Mouse (Mus musculus): Measurements from ENCODE around the gene Ccdc73. TPM values are rescaled to one million over a fixed set of nuclear protein-coding genes. Genes with fewer than 3 reads are reported as not detected.
A peak's percentile ranks its signal among the peaks of the same experiment; 100 is the strongest.
"Not testable (repeated sequence)": the region's sequence is repeated elsewhere in the genome, so short reads cannot be mapped to it uniquely, and the experiment has no call there.

The Ccdc73 gene
- polyA plus RNA-seq, 1 experiment from 2014 or later, result 10.8 TPM

- no peak overlapping the region for H3K27ac ChIP-seq
- 77% methylated on average over 3 of the region's 3 CpGs for WGBS
- H3K9ac ChIP-seq, result no peak overlapping the region
- H3K4me3 ChIP-seq, result peak overlapping the region; percentile 51
- H3K9me3 ChIP-seq, result no peaks in the 10 kb centered on the region
- H3K27me3 ChIP-seq, result 0 out of 2 replicates have a peak, but pooled peaks cover 10% of the 10 kb centered on the region
- ATAC-seq (ENCODE audit: insufficient number of reproducible peaks, insufficient read depth, low FRiP score, low TSS enrichment), result no peak
- no peaks in the 10 kb centered on the region for H3K36me3 ChIP-seq
- H3K4me1 ChIP-seq, result peaks cover 18% of the 10 kb centered on the region
- H3K4me2 ChIP-seq (replicated peaks), result peak overlapping the region; percentile 95
Observed at GRCm38 (mm10) chr2:104849991-104850359, 17.6 kb upstream of the Ccdc73 start.

- H3K4me2 ChIP-seq (replicated peaks), result no peak overlapping the region
- H3K27me3 ChIP-seq, result 0 out of 2 replicates have a peak, but pooled peaks cover 10% of the 10 kb centered on the region
- H3K9me3 ChIP-seq, result no peaks in the 10 kb centered on the region
- no peak overlapping the region for H3K27ac ChIP-seq
- WGBS, result 13% methylated on average over 5 of the region's 5 CpGs
- H3K4me3 ChIP-seq, result no peak overlapping the region
- H3K9ac ChIP-seq, result no peak overlapping the region
- ATAC-seq (ENCODE audit: insufficient number of reproducible peaks, insufficient read depth, low FRiP score, low TSS enrichment), result no peak
- H3K4me1 ChIP-seq, result peaks cover 11% of the 10 kb centered on the region; the same call in 1 of the 2 replicates
- no peaks in the 10 kb centered on the region for H3K36me3 ChIP-seq
Observed at GRCm38 (mm10) chr2:104851686-104852085, 15.9 kb upstream of the Ccdc73 start.

DNA sequence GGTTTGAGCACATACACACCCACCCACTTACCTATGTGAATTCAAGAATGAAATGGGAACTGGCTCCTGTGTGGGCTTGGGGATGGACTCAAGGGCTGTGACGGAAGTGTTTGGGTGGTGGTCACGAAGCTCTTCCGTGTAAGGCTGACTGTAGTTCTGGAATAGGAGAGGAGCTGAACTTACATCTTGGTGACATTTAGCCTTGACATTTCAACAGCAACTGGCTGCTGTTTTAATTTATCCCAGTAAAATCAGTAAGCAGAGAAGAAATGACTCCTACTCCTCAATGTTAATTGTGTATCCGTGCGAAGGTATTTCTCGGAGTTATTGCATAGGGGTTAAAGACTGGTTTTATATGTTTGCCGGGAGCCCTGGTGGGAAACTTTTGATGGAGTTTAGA, 15.1 kb upstream of the Ccdc73 start:
- Histone ChIP-seq H3K36me3 (no peaks in the 10 kb centered on the region), H3K4me2 (replicated peaks) (no peak overlapping the region), H3K9me3 (no peaks in the 10 kb centered on the region), H3K9ac (no peak overlapping the region), H3K27ac (no peak overlapping the region), H3K27me3 (0 out of 2 replicates have a peak, but pooled peaks cover 10% of the 10 kb centered on the region), H3K4me1 (peaks cover 7% of the 10 kb centered on the region; the same call in 1 of the 2 replicates), H3K4me3 (no peak overlapping the region)
- no peak for ATAC-seq (ENCODE audit: insufficient number of reproducible peaks, insufficient read depth, low FRiP score, low TSS enrichment)
- 92% methylated on average over 7 of the region's 7 CpGs for WGBS

DNA sequence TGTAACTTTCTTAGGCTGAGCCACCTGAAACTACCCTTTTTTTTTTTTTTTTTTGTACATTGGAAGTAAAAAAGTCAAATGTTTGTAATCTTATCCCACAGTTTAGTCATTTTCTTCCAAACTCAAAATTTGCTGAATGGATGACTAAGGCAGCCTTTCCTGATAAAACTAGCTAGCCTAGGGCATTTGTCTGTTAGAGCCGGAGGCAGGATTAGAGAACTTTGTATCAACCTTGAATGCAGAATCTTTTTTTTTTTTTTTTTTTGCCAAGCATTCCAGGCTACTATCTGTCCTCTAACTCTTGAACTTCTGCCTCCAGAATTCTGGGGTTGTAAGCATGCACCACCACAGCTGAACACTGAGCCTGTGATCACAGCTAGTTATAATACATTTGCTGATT, 12.8 kb upstream of the Ccdc73 start:
- no peak overlapping the region for H3K4me2 ChIP-seq (replicated peaks)
- no peaks in the 10 kb centered on the region for H3K9me3 ChIP-seq
- ATAC-seq (ENCODE audit: insufficient number of reproducible peaks, insufficient read depth, low FRiP score, low TSS enrichment), result no peak

GRCm38 (mm10) chr2:104855732-104856131, 11.9 kb upstream of the Ccdc73 start:
- 34% methylated on average over 3 of the region's 3 CpGs for WGBS
- no peak for ATAC-seq (ENCODE audit: insufficient number of reproducible peaks, insufficient read depth, low FRiP score, low TSS enrichment)

More for the DNA sequence above, 12.8 kb upstream of the Ccdc73 start:
- Histone ChIP-seq H3K4me3 (no peak overlapping the region), H3K9ac (no peak overlapping the region), H3K27me3 (no peaks in the 10 kb centered on the region), H3K27ac (no peak overlapping the region), H3K4me1 (no peaks in the 10 kb centered on the region; the same call in 1 of the 2 replicates), H3K36me3 (no peaks in the 10 kb centered on the region)
- 65% methylated on average over 1 of the region's 1 CpGs for WGBS

DNA sequence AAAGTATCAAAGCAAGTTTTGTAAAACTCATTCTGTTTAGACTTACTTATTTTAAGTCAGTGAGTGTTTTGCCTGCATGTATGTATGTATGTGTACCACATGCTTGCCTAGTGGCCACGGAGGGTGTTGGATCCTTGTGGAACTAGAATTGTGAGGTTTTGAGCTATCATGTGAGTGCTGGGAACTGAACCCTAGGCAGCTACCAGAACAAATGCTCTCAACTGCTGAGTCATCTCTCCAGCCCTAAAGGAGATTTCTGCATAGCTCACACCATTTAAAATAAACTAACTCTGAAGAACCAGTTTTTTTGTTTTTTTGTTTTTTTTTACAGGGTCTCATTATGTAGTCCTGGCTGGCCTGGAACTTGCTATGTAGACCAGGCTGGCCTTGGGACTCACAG, 11.4 kb upstream of the Ccdc73 start:
- Histone ChIP-seq H3K27me3 (no peaks in the 10 kb centered on the region), H3K9ac (no peak overlapping the region), H3K4me2 (replicated peaks) (no peak overlapping the region), H3K27ac (no peak overlapping the region), H3K9me3 (no peaks in the 10 kb centered on the region), H3K4me1 (no peaks in the 10 kb centered on the region; the same call in 1 of the 2 replicates), H3K36me3 (no peaks in the 10 kb centered on the region), H3K4me3 (no peak overlapping the region)
- 56% methylated on average over 1 of the region's 1 CpGs for WGBS
- no peak for ATAC-seq (ENCODE audit: insufficient number of reproducible peaks, insufficient read depth, low FRiP score, low TSS enrichment)

More at GRCm38 (mm10) chr2:104855732-104856131, 11.9 kb upstream of the Ccdc73 start:
- no peak overlapping the region for H3K4me3 ChIP-seq
- no peaks in the 10 kb centered on the region for H3K36me3 ChIP-seq
- H3K9me3 ChIP-seq, result no peaks in the 10 kb centered on the region
- no peak overlapping the region for H3K27ac ChIP-seq
- no peak overlapping the region for H3K4me2 ChIP-seq (replicated peaks)
- no peak overlapping the region for H3K9ac ChIP-seq
- H3K4me1 ChIP-seq, result no peaks in the 10 kb centered on the region; the same call in 1 of the 2 replicates
- H3K27me3 ChIP-seq, result no peaks in the 10 kb centered on the region

DNA sequence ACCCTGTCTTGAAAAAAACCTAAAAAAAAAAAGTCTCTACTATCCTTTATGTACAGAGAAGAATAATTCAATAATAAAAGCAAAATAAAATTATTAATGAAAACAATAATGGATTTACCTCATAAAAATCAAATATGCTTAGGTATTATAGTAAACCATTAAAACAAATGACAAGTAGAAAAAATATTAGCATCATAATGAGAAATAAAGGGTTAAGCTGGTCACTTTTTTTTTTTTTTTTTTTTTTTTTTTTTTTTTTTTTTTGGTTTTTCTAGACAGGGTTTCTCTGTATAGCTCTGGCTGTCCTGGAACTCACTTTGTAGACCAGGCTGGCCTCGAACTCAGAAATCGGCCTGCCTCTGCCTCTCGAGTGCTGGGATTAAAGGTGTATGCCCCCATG, 9.5 kb upstream of the Ccdc73 start:
- not testable (repeated sequence) for H3K9ac ChIP-seq; H3K36me3 ChIP-seq; H3K4me2 ChIP-seq (replicated peaks); H3K9me3 ChIP-seq; H3K27ac ChIP-seq; H3K4me1 ChIP-seq; ATAC-seq (ENCODE audit: insufficient number of reproducible peaks, insufficient read depth, low FRiP score, low TSS enrichment); H3K4me3 ChIP-seq; H3K27me3 ChIP-seq
- WGBS, result 93% methylated on average over 3 of the region's 3 CpGs

GRCm38 (mm10) chr2:104859060-104859459, 8.5 kb upstream of the Ccdc73 start:
- no peak overlapping the region for H3K4me2 ChIP-seq (replicated peaks)
- H3K9ac ChIP-seq, result no peak overlapping the region
- no peak overlapping the region for H3K27ac ChIP-seq
- H3K4me3 ChIP-seq, result no peak overlapping the region
- no peak for ATAC-seq (ENCODE audit: insufficient number of reproducible peaks, insufficient read depth, low FRiP score, low TSS enrichment)
- WGBS, result 74% methylated on average over 5 of the region's 5 CpGs
- H3K4me1 ChIP-seq, result no peaks in the 10 kb centered on the region
- H3K27me3 ChIP-seq, result no peaks in the 10 kb centered on the region
- no peaks in the 10 kb centered on the region for H3K36me3 ChIP-seq
- H3K9me3 ChIP-seq, result no peaks in the 10 kb centered on the region

DNA sequence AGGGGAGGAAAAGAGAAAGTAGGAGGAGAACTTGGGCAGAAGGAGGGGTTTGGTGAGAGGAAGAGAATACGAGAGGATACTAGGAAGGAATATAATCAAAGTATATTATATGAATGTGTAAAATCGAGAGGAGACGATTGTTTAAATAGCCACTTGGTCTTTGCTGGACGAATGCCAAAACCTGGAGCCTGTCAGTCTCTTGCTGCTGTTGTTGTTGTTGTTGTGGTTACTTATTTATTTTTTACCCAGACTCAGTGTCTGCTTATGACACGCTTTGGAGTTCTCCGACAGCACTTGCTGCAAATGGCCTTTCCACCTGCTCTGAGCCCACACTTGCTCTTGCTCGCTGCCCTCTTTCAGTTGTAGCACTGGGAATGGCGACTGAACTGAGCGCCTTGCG, 7.2 kb upstream of the Ccdc73 start:
- Histone ChIP-seq H3K4me3 (no peak overlapping the region), H3K27me3 (no peaks in the 10 kb centered on the region), H3K36me3 (no peaks in the 10 kb centered on the region), H3K27ac (no peak overlapping the region), H3K9me3 (no peaks in the 10 kb centered on the region), H3K4me1 (no peaks in the 10 kb centered on the region), H3K4me2 (replicated peaks) (no peak overlapping the region), H3K9ac (no peak overlapping the region)
- no peak for ATAC-seq (ENCODE audit: insufficient number of reproducible peaks, insufficient read depth, low FRiP score, low TSS enrichment)
- 82% methylated on average over 10 of the region's 10 CpGs for WGBS

- ATAC-seq (ENCODE audit: insufficient number of reproducible peaks, insufficient read depth, low FRiP score, low TSS enrichment), result no peak
- no peaks in the 10 kb centered on the region for H3K9me3 ChIP-seq
- H3K36me3 ChIP-seq, result no peaks in the 10 kb centered on the region
- no peaks in the 10 kb centered on the region for H3K4me1 ChIP-seq
- H3K9ac ChIP-seq, result no peak overlapping the region
- H3K27me3 ChIP-seq, result no peaks in the 10 kb centered on the region
- H3K4me3 ChIP-seq, result no peak overlapping the region
- WGBS, result 88% methylated on average over 4 of the region's 4 CpGs
- no peak overlapping the region for H3K4me2 ChIP-seq (replicated peaks)
- no peak overlapping the region for H3K27ac ChIP-seq
Observed at GRCm38 (mm10) chr2:104864176-104864860, 3.3 kb upstream of the Ccdc73 start.

GRCm38 (mm10) chr2:104869101-104869500, 1.5 kb downstream of the Ccdc73 start:
- H3K9ac ChIP-seq, result no peak overlapping the region
- ATAC-seq (ENCODE audit: insufficient number of reproducible peaks, insufficient read depth, low FRiP score, low TSS enrichment), result no peak
- 87% methylated on average over 3 of the region's 3 CpGs for WGBS

GRCm38 (mm10) chr2:104878794-104879193, 11.2 kb downstream of the Ccdc73 start:
- no peaks in the 10 kb centered on the region for H3K27me3 ChIP-seq
- WGBS, result 78% methylated on average over 8 of the region's 8 CpGs
- ATAC-seq (ENCODE audit: insufficient number of reproducible peaks, insufficient read depth, low FRiP score, low TSS enrichment), result no peak

More at GRCm38 (mm10) chr2:104869101-104869500, 1.5 kb downstream of the Ccdc73 start:
- H3K9me3 ChIP-seq, result no peaks in the 10 kb centered on the region
- H3K36me3 ChIP-seq, result no peaks in the 10 kb centered on the region
- no peak overlapping the region for H3K4me3 ChIP-seq
- H3K4me1 ChIP-seq, result no peaks in the 10 kb centered on the region
- no peak overlapping the region for H3K27ac ChIP-seq
- no peak overlapping the region for H3K4me2 ChIP-seq (replicated peaks)
- no peaks in the 10 kb centered on the region for H3K27me3 ChIP-seq

More at GRCm38 (mm10) chr2:104878794-104879193, 11.2 kb downstream of the Ccdc73 start:
- H3K4me2 ChIP-seq (replicated peaks), result no peak overlapping the region
- H3K27ac ChIP-seq, result no peak overlapping the region
- no peak overlapping the region for H3K4me3 ChIP-seq
- H3K9me3 ChIP-seq, result no peaks in the 10 kb centered on the region
- H3K36me3 ChIP-seq, result no peaks in the 10 kb centered on the region
- H3K4me1 ChIP-seq, result no peaks in the 10 kb centered on the region
- H3K9ac ChIP-seq, result no peak overlapping the region
